Mouse (Mus musculus): ENCODE results near the gene Spata31d1d. TPM values are rescaled to one million over a fixed set of nuclear protein-coding genes. Genes with fewer than 3 reads are reported as not detected.
"Not testable (repeated sequence)": the region's sequence is repeated elsewhere in the genome, so short reads cannot be mapped to it uniquely, and the experiment has no call there.

Spata31d1d gene
- polyA plus RNA-seq, 1 experiment from 2014 or later: not detected

DNA sequence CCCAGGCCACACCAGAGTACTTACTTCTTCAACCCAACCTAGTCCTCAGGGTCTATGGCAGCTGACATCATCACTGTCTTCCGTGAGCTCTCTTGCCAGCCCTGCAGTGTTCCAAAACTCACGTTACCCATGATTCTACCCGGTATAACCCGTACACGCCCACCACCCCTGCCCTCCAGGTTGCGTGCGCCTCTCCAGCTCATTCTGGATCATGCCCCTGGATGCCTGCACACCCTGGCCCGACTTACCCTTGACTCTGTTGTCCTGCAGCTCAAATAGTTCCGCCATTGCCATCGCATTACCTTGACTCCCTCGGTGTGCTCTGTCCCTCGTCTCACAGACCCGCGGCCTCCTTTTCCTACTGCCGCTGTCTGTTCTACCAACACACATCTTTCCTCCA, 21.3 kb downstream of the Spata31d1d start, which contains the start of gene Spata31d1a:
Gene Spata31d1a, minus strand, starts transcription at position 101 of the 400 bp plus-strand sequence.
- Histone ChIP-seq H3K27me3 (ENCODE audit: insufficient read depth, low read length) (no peaks in the 10 kb centered on the region), H3K9ac (no peak within 1 kb of the TSS), H3K4me2 (no peak within 1 kb of the TSS), H3K9me3 (ENCODE audit: low read depth, low read length) (no peaks in the 10 kb centered on the region), H3K36me3 (ENCODE audit: insufficient read depth) (no peaks in the 10 kb centered on the region), H3K27ac (ENCODE audit: low read depth) (no peak within 1 kb of the TSS), H3K4me1 (ENCODE audit: insufficient read depth) (no peaks in the 10 kb centered on the region), H3K4me3 (ENCODE audit: low read depth, low read length) (no peak within 1 kb of the TSS)
- no peak for DNase-seq
- no peak for TF ChIP-seq CTCF (IDR thresholded peaks at IDR 0.05; ENCODE audit: low read depth)
- ATAC-seq (ENCODE audit: insufficient read depth): no peak
- 88% methylated on average over 15 of the region's 15 CpGs for WGBS

DNA sequence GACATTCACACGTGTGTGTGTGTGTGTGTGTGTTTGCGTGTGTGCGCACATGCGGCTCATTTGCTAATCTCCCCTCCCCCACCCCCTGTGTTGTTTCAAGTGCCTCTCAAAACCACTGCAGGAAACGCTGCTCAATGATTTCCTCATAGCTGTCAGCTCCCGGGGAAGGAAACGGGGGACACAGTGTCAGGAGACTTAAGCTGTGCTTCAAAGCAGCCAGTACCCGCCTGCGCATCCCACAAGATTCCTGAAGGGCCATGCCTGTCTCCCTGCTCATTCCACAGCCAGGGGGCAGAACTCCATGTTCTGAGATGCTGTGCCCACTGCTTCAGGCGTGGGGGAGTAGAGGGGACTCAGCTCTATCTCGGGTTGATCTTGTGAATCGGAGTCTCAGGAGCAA, 27.0 kb downstream of the Spata31d1d start:
- no peaks in the 10 kb centered on the region for H3K9me3 ChIP-seq (ENCODE audit: low read depth, low read length)
- H3K27ac ChIP-seq (ENCODE audit: low read depth): no peak overlapping the region
- H3K4me1 ChIP-seq (ENCODE audit: insufficient read depth): no peaks in the 10 kb centered on the region
- no peaks in the 10 kb centered on the region for H3K36me3 ChIP-seq (ENCODE audit: insufficient read depth)
- no peak overlapping the region; the same call in 1 of the 2 replicates for H3K4me2 ChIP-seq
- H3K4me3 ChIP-seq (ENCODE audit: low read depth, low read length): no peak overlapping the region
- peak; percentile 58; the same call in 1 of the 2 replicates for ATAC-seq (ENCODE audit: insufficient read depth)
- no peak overlapping the region for H3K9ac ChIP-seq
- peak; percentile 60 for TF ChIP-seq CTCF (IDR thresholded peaks at IDR 0.05; ENCODE audit: low read depth)
- peak; percentile 57 for DNase-seq
- WGBS: 35% methylated on average over 12 of the region's 12 CpGs
- no peaks in the 10 kb centered on the region for H3K27me3 ChIP-seq (ENCODE audit: insufficient read depth, low read length)

DNA sequence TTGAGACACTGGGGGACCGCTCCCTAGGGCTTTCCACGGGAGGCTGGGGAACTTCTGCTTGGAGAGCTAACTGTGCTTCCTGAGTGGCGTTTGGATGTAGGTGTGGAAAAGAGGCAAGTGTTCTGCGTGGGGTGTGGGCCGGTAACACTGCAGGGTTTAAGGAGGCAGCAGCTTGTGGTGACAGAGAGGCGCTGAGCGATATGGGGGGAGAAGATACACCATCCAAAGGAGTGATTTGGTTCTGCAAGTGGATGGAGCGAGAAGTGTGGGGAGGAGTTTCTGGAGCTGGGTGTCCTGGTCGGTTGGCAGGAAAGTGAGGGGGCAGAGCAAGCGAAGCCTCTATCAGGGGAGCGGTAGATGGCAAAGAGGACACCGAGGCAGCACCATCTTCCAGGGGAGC, 28.0 kb downstream of the Spata31d1d start:
- no peaks in the 10 kb centered on the region for H3K9me3 ChIP-seq (ENCODE audit: low read depth, low read length)
- 85% methylated on average over 12 of the region's 12 CpGs for WGBS
- H3K4me3 ChIP-seq (ENCODE audit: low read depth, low read length): no peak overlapping the region
- H3K4me1 ChIP-seq (ENCODE audit: insufficient read depth): no peaks in the 10 kb centered on the region
- H3K4me2 ChIP-seq: no peak overlapping the region
- TF ChIP-seq CTCF (IDR thresholded peaks at IDR 0.05; ENCODE audit: low read depth): no peak
- no peak overlapping the region for H3K27ac ChIP-seq (ENCODE audit: low read depth)
- no peaks in the 10 kb centered on the region for H3K27me3 ChIP-seq (ENCODE audit: insufficient read depth, low read length)
- DNase-seq (no peak), ATAC-seq (ENCODE audit: insufficient read depth) (no peak)
- H3K9ac ChIP-seq: no peak overlapping the region
- no peaks in the 10 kb centered on the region for H3K36me3 ChIP-seq (ENCODE audit: insufficient read depth)

DNA sequence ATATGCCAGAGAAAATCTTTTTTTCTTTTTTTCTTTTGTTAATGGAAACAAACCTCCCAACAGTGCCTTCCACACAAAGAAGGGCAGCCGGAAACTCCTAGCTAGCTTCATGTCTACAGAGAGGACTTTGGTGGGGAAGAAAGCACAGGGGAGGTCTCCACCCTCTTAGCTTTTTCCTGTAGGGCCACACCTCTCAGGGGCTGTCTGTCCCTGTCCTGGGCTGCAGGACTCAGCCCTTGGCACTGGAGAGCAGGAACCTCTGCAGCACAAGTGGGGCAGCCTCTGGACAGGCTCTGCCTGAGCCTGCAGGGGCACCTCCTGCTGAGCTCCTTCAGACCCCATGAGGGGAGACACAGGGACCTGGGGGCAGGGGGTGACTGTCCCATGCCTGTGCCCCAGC, 31.4 kb downstream of the Spata31d1d start:
- H3K4me2 ChIP-seq; H3K9me3 ChIP-seq (ENCODE audit: low read depth, low read length); H3K9ac ChIP-seq; H3K27me3 ChIP-seq (ENCODE audit: insufficient read depth, low read length); H3K36me3 ChIP-seq (ENCODE audit: insufficient read depth); H3K4me1 ChIP-seq (ENCODE audit: insufficient read depth); ATAC-seq (ENCODE audit: insufficient read depth); H3K4me3 ChIP-seq (ENCODE audit: low read depth, low read length); H3K27ac ChIP-seq (ENCODE audit: low read depth); DNase-seq: not testable (repeated sequence)
- WGBS: 71% methylated on average over 1 of the region's 1 CpGs

DNA sequence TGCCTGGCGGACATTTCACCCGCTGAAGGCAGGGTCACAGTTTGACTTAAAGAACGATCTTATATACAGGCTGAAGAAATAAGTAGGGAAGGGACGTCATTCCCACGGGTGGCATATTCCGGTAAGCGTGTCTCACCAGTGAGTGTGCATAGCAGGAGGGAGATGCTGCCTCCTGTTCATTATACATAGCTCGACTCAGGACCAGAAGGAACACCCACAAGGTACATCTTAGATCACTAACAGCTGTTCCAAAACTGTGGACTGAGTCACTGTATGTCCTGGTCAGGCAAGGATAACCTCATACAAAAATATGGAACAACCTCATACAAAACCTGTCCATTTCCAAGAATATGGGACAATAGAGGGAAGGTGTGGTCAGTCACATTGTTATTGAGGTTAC, 32.4 kb downstream of the Spata31d1d start:
- H3K4me2 ChIP-seq: no peak overlapping the region
- TF ChIP-seq CTCF (IDR thresholded peaks at IDR 0.05; ENCODE audit: low read depth): no peak
- WGBS: 89% methylated on average over 8 of the region's 8 CpGs
- H3K36me3 ChIP-seq (ENCODE audit: insufficient read depth): no peaks in the 10 kb centered on the region
- no peaks in the 10 kb centered on the region for H3K9me3 ChIP-seq (ENCODE audit: low read depth, low read length)
- no peaks in the 10 kb centered on the region for H3K4me1 ChIP-seq (ENCODE audit: insufficient read depth)
- no peak overlapping the region for H3K9ac ChIP-seq
- DNase-seq: no peak
- no peak for ATAC-seq (ENCODE audit: insufficient read depth)
- H3K27ac ChIP-seq (ENCODE audit: low read depth): no peak overlapping the region
- no peak overlapping the region for H3K4me3 ChIP-seq (ENCODE audit: low read depth, low read length)
- H3K27me3 ChIP-seq (ENCODE audit: insufficient read depth, low read length): no peaks in the 10 kb centered on the region

DNA sequence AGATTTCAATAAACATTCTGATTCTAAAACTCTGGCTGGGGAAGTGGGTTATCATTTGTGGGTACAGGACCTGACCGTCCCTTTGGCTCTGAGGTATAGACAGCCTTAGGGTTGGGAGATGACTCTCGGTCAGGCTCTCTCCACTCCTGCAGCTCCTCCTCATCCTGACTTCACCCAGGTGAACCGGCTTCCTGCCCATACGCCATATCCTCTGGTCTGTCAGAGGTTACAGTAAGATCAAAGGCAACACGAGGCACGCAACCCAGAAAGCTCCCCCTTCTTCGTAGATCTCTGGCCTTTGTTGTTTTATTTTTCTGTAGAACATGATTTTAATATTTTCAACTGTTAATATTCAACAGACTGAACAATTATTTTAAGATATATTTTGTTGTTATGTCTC, 35.8 kb downstream of the Spata31d1d start:
- 69% methylated on average over 7 of the region's 7 CpGs for WGBS

DNA sequence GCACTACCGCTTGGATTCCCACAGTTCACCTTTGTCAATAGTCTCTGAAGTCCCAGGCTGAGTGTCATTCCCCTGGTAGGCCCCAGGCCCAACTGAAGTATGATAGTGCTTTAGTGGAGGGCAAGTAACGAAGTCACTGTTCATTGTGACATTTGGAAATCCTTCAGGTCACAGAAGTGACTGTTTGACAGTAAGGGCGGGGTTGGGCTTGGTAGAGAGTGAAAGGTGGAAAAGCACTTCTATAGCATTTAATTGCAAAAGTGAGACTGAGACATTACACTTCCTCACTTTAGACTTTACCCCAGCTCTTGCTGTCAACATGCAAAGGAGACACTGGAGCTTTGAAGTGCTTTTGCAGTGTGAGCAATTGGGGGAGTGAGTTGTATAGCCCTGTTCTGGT, 37.5 kb downstream of the Spata31d1d start, which contains the start of gene 4921517D22Rik:
Gene 4921517D22Rik, minus strand, starts transcription at position 101 of the 400 bp plus-strand sequence.
- WGBS: 71% methylated on average over 3 of the region's 3 CpGs
- Histone ChIP-seq H3K27ac (ENCODE audit: low read depth) (no peak within 1 kb of the TSS), H3K36me3 (ENCODE audit: insufficient read depth) (no peaks in the 10 kb centered on the region), H3K9ac (no peak within 1 kb of the TSS), H3K4me3 (ENCODE audit: low read depth, low read length) (no peak within 1 kb of the TSS), H3K27me3 (ENCODE audit: insufficient read depth, low read length) (no peaks in the 10 kb centered on the region), H3K4me2 (no peak within 1 kb of the TSS), H3K4me1 (ENCODE audit: insufficient read depth) (no peaks in the 10 kb centered on the region), H3K9me3 (ENCODE audit: low read depth, low read length) (no peaks in the 10 kb centered on the region)
- ATAC-seq (ENCODE audit: insufficient read depth) (no peak), DNase-seq (no peak)
- TF ChIP-seq CTCF (IDR thresholded peaks at IDR 0.05; ENCODE audit: low read depth): no peak

More for the DNA sequence above, 35.8 kb downstream of the Spata31d1d start:
- no peak overlapping the region for H3K27ac ChIP-seq (ENCODE audit: low read depth)
- TF ChIP-seq CTCF (IDR thresholded peaks at IDR 0.05; ENCODE audit: low read depth): no peak
- H3K4me2 ChIP-seq: no peak overlapping the region
- no peak overlapping the region for H3K9ac ChIP-seq
- H3K4me3 ChIP-seq (ENCODE audit: low read depth, low read length): no peak overlapping the region
- H3K4me1 ChIP-seq (ENCODE audit: insufficient read depth): no peaks in the 10 kb centered on the region
- H3K36me3 ChIP-seq (ENCODE audit: insufficient read depth): no peaks in the 10 kb centered on the region
- H3K9me3 ChIP-seq (ENCODE audit: low read depth, low read length): no peaks in the 10 kb centered on the region
- ATAC-seq (ENCODE audit: insufficient read depth): no peak
- no peak for DNase-seq
- no peaks in the 10 kb centered on the region for H3K27me3 ChIP-seq (ENCODE audit: insufficient read depth, low read length)

DNA sequence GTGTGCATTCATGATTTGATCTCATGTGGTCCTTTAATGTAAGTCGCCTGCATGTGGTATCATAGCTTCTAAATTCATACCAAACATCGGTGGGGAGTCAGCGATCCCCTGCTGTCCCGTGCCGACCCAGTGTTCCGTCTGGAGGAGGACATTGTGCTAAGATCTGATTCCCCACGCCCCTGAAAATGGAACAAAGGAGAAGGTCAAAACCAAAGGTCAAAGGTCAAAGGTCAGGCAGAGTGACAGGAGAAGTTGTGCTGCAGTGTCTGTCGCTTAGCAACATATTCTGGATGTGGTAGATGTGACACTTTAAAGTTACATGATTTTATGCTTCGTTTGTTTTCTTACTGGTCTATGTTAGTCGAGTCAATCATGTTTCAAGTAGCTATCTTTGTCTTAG, 40.1 kb downstream of the Spata31d1d start:
- 67% methylated on average over 10 of the region's 10 CpGs for WGBS
- no peak for TF ChIP-seq CTCF (IDR thresholded peaks at IDR 0.05; ENCODE audit: low read depth)
- H3K4me1 ChIP-seq (ENCODE audit: insufficient read depth): no peaks in the 10 kb centered on the region
- H3K4me3 ChIP-seq (ENCODE audit: low read depth, low read length): no peak overlapping the region
- H3K9ac ChIP-seq: no peak overlapping the region
- H3K9me3 ChIP-seq (ENCODE audit: low read depth, low read length): no peaks in the 10 kb centered on the region
- no peak for ATAC-seq (ENCODE audit: insufficient read depth)
- H3K36me3 ChIP-seq (ENCODE audit: insufficient read depth): no peaks in the 10 kb centered on the region
- no peaks in the 10 kb centered on the region for H3K27me3 ChIP-seq (ENCODE audit: insufficient read depth, low read length)
- no peak overlapping the region for H3K27ac ChIP-seq (ENCODE audit: low read depth)
- no peak overlapping the region for H3K4me2 ChIP-seq
- no peak for DNase-seq
